Mouse (Mus musculus) cerebellum, adult (tissue): ENCODE data around the gene Ndufb4.

Experiments used
- ATAC-seq: cut with Nextera tagmentation; 2 replicates; pipeline ENCODE4 v1.9.2; 2017; ENCODE audit warnings: mild to moderate bottlenecking, moderate library complexity, mixed read lengths; ENCODE audit not compliant: insufficient number of reproducible peaks, low FRiP score, low TSS enrichment

The Ndufb4 gene

GRCm38 (mm10) chr16:37680831-37681230 is 26.6 kb upstream of the Ndufb4 start:
- no peak for ATAC-seq

DNA sequence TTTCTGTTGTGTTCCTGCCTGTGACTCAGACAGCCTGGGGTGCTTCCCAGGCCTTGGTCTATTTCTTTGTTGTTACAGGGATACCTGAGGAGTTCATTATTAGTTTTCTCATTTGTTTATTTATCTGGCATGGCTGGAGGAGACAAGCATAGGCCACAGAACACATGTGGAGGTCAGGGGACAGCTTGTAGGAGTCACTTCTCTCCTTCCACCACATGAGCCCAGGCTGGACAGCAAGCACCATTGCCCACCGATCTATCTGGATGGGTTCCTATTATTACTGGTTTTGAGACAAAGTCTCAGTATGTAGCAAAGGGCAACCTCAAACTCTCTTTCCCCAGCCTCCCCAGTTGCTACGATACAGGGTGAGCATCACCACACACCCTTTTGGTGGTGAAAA is 26.0 kb upstream of the Ndufb4 start:
- no peak for ATAC-seq

DNA sequence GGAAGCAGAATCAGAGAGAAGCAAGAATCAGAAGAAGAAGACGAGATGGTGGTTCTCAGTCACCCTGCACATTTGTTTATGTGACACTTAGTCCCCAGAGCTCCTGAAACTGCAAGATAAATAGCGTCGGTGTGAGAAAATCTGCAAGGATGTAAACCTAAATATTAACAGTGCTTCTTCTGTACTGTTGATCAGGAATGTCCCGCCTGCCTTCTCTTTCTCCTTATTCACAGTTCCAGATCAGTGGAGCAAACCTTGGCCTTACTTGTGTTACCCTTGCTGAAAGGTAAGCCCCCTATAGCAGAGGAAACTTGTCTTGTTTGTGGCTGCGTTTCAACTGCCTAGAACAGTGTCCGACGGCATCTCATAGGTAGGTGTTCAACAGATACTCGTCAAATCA is 23.3 kb upstream of the Ndufb4 start:
- ATAC-seq = no peak

DNA sequence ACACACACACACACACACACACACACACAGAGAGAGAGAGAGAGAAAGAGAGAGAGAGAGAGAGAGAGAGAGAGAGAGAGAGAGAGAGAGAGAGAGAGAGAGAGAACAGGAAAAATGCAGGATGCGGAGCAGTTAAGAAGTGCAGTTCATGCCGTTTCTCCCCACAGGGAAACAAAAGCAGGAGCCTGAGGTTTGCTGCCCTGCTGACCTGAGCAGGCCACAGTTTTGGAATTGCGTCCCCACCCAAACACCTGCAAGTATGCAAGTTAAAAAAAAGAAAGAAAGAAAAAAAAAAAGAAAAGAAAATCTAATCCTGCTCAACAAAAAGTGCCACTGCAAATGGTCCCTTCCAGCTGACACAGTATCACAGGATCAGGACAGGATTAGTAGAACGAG is 22.4 kb upstream of the Ndufb4 start:
- ATAC-seq = no peak

GRCm38 (mm10) chr16:37676024-37676676 is 21.9 kb upstream of the Ndufb4 start:
- peak; percentile 84 for ATAC-seq

- no peak for ATAC-seq
These were observed 21.1 kb upstream of the Ndufb4 start for GRCm38 (mm10) chr16:37675326-37675725.

GRCm38 (mm10) chr16:37670666-37671283 is 16.5 kb upstream of the Ndufb4 start:
- ATAC-seq = no peak

DNA sequence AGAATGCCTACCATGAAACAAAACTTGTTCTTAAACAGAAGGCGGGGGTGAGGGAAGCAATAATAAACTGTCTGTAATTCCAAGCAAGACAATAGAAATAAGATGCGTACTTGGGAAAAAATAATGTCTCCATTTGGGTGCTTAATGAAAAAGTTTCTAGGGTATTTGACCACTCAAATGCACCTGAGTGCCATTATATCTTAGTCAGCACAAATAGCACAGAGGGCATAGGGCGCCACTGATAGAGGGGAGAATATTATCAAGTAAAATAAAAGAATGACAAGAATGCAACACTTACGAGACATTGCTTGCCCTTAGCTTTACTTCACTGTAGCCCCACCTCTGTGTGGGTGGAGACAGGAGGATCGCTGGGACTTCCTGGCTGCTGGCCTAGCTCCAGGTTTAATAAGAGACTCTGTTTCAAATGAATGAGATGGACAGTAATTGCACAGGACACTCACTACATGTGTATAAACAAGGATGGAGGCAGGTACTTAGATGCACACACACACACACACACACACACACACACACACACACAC is 11.2 kb upstream of the Ndufb4 start:
- ATAC-seq = no peak

- ATAC-seq = no peak
These were observed 9.6 kb upstream of the Ndufb4 start for GRCm38 (mm10) chr16:37663643-37664459.

DNA sequence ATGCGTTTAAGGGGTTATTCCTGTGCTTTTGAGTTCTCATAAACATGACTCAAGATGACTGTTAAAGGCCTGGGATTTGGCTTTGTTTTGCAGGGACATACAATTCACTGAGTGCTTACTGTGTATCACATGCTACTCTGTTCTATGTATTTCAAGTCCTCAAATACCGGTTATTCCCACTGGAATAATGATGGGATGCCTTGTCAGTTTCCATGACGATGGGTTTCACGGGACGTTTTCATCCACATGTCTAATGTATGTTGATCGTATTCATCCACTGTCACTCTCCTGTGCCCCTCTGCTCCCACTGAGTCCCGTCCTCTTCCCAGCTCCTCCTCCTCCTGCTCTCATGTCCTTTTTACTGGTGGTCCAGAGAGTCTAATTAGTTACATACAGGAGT is 2.5 kb upstream of the Ndufb4 start:
- no peak for ATAC-seq

GRCm38 (mm10) chr16:37655756-37656347 is 1.6 kb upstream of the Ndufb4 start:
- no peak for ATAC-seq

GRCm38 (mm10) chr16:37654831-37655455 is 690 bp upstream of the Ndufb4 start:
- peak; percentile 3; the same call in 1 of the 2 replicates for ATAC-seq

DNA sequence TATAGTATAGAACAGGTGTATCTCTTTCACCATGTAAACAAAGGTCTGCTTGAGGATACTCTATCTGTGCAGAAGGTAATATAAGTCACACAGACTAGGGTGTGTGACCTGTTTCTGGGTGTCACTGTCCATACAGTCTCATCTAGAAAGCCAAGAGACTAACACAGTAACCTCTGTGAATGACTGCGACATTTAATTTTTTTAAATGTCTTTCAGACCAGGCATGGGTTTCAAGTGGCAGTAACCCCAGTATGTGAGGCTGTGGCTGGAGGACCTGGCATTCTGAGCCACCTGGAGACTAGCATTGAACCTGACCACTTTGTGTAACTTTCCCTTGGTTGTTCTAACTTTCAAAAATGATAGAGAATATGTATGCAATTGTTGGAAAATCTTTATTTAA is 1.2 kb downstream of the Ndufb4 start:
- no peak for ATAC-seq

DNA sequence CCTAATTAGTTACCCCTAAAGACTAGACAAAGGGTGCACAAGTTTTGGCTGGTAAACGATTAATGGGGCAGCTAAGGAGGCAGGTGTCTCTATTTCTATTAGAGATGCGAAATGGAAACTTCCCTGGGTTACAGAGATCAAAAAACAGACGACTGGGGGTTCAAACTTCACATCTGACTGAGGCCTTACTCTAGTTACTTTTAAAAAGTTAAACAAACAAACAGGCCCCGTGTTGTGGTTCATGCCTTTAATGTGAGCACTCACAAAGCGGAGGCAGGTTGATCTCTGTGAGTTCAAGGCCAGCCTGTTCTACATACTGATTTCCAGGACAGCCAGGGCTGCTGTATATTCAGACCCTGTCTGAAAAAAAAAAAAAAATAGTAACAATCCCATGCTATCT is 1.6 kb downstream of the Ndufb4 start:
- ATAC-seq = no peak

DNA sequence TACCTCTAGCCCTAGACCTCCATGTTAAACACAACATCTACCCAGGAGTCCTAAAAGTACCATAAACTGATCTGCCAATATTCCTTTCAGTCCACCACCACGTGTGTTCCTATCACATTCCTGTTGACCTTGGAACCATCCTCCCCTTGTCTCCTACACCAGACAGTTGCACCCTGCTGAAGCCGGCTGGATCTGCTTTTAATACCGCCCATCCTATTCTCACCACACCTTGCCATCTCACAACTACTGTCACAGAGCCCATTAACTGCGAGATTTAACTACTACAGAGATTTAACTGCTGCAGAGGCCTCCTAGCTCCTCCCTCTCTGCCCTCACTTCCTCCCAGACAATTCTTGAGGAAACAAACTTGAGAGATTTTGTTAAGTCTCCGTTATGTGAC is 2.8 kb downstream of the Ndufb4 start:
- ATAC-seq = no peak

DNA sequence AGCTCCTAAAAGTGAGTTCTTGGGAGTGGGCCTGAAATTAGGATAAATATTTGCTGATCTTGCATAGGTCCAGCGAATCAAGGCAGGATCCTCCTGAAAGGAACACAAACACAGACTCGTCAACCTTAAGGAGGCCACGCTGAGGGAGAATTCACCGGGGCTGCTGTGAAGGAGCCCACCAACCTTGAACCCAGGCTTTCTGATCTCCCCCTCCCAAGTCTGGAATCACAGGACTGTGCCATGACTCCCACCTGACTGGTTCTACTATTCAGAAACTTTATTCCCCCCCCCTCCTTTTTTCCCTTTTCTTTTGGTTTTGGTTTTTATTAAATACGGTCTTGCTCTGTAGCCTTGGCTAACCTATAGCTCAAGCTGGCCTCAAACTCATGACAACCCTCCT is 5.2 kb downstream of the Ndufb4 start:
- no peak for ATAC-seq

GRCm38 (mm10) chr16:37647936-37648335 is 6.3 kb downstream of the Ndufb4 start:
- ATAC-seq = no peak

DNA sequence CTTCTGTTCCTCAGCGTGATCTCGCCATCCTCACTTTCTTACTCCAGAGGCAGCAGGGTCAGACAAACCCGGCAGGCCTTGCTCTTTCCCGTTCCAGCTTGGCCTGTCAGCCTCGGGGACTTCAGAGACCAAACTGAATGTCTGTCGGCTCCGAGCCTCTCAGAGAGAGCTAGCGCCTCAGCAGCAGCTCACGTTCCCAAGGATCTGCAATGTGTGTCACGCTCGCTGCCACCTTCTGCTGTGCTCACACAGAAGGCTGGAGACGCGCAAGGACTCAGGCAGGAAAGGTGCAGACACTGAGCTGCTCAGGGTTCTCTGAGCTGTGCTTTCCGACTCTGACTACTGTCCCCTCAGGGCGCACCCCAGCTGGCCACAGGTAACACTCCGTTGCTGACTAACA is 7.2 kb downstream of the Ndufb4 start:
- ATAC-seq = no peak

GRCm38 (mm10) chr16:37645799-37646198 is 8.5 kb downstream of the Ndufb4 start:
- ATAC-seq = no peak

DNA sequence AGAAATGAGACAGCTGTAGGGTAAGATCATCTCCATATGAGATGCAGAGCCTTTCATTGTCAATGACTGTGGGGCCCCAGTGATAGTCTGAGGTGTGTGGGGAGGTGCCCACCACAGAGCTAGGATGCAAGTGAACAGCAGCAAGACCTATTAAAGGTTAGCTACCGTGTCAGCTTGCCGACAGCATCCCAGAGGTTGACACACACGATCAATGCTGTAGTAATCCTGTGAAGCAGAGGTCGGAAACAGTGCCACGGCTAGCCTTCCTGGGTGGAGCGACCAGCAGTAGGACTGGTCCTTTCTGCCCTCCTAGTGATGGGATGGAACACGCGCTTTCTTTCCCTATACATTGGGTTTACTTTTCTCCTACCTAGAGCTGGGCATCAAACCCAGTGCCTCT is 9.0 kb downstream of the Ndufb4 start:
- ATAC-seq = no peak
